Mouse (Mus musculus) hindbrain, embryonic 13.5 days (tissue): Measurements from ENCODE around the gene Fam13a. TPM values are rescaled to one million over a fixed set of nuclear protein-coding genes. Genes with fewer than 3 reads are reported as not detected.

Experiments used
- ATAC-seq: fragments of 200-750 bp; cut with Nextera tagmentation; 2 replicates; pipeline ENCODE4 v1.8.0; 2017; ENCODE audit warnings: moderate TSS enrichment; ENCODE audit not compliant: low FRiP score
- H3K27ac ChIP-seq: fragments of 300-500 bp; sonication (generic); 2 replicates; pipeline ENCODE4 v1.5.1; 2015; ENCODE audit warnings: inconsistent platforms, mild to moderate bottlenecking, moderate library complexity
- H3K27me3 ChIP-seq: fragments of 300-500 bp; sonication (generic); 2 replicates; pipeline ENCODE4 v1.6.1; 2015; ENCODE audit warnings: mild to moderate bottlenecking, inconsistent platforms
- H3K36me3 ChIP-seq: fragments of 300-500 bp; sonication (generic); 2 replicates; pipeline ENCODE4 v1.6.1; 2015; ENCODE audit warnings: mild to moderate bottlenecking, inconsistent platforms
- H3K4me1 ChIP-seq: fragments of 300-500 bp; sonication (generic); replicated peaks from 2 replicates; pipeline ENCODE4 v1.6.1; 2015; ENCODE audit warnings: inconsistent platforms
- H3K4me2 ChIP-seq: fragments of 300-500 bp; sonication (generic); 2 replicates; pipeline ENCODE4 v1.6.1; 2015; ENCODE audit warnings: inconsistent platforms, mild to moderate bottlenecking, moderate library complexity
- H3K4me3 ChIP-seq: fragments of 300-500 bp; sonication (generic); 2 replicates; pipeline ENCODE4 v1.5.1; 2015; ENCODE audit warnings: mild to moderate bottlenecking, inconsistent platforms
- H3K9ac ChIP-seq: fragments of 300-500 bp; sonication (generic); 2 replicates; pipeline ENCODE4 v1.6.1; 2015; ENCODE audit warnings: mild to moderate bottlenecking, inconsistent platforms
- H3K9me3 ChIP-seq: fragments of 300-500 bp; sonication (generic); 2 replicates; pipeline ENCODE4 v1.6.1; 2016; ENCODE audit warnings: inconsistent platforms
- WGBS: fragments of 180-500 bp; shearing (Covaris S2); methylation state at CpG from one replicate; pipeline ENCODE4 v1.1.7; 2015; 5-methylcytosine and 5-hydroxymethylcytosine counted together
- polyA plus RNA-seq: library from polyadenylated mRNA; unstranded; fragments of >200 nt; fragmentation: Nextera tagmentation; extraction: Ambion mirVana; gene quantifications from 2 replicates; pipeline ENCODE4 v1.2.1, GENCODE M21; 2015

Fam13a gene
- polyA plus RNA-seq, 1 experiment from 2014 or later: 8.2 TPM

- no peak overlapping the region for H3K9ac ChIP-seq
- H3K4me3 ChIP-seq: no peak overlapping the region
- 92% methylated on average over 7 of the region's 7 CpGs for WGBS
- H3K27ac ChIP-seq: no peak overlapping the region
- H3K27me3 ChIP-seq: no peaks in the 10 kb centered on the region
- no peak overlapping the region for H3K4me2 ChIP-seq
- no peak for ATAC-seq
- no peaks in the 10 kb centered on the region for H3K9me3 ChIP-seq
- H3K4me1 ChIP-seq: peaks cover 6% of the 10 kb centered on the region
- H3K36me3 ChIP-seq: peaks cover 13% of the 10 kb centered on the region
These were observed 123.8 kb downstream of the Fam13a start for GRCm38 (mm10) chr6:58900536-58900935.

DNA sequence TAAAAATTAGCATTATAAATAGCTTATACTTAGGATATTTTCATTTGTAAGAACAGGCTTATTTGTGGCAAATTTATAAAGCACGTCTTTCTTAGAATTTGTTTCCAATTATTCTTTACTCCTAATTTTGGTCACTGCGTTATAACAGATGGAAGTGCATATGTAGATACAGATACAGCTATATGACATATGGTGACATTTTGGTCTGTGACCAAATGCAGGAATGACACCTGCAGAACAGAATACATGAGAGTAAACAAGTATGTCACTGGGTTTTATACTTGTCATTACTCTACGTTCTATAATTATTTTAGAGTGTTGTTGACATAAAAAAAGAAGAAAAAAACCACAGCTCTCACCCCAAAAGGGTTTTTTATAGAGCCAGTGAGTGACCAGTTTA lies 125.3 kb downstream of the Fam13a start:
- 94% methylated on average over 3 of the region's 3 CpGs for WGBS
- ATAC-seq: no peak
- H3K4me1 ChIP-seq: peaks cover 6% of the 10 kb centered on the region
- no peak overlapping the region for H3K27ac ChIP-seq
- H3K27me3 ChIP-seq: no peaks in the 10 kb centered on the region
- H3K9ac ChIP-seq: no peak overlapping the region
- no peaks in the 10 kb centered on the region for H3K9me3 ChIP-seq
- no peak overlapping the region for H3K4me2 ChIP-seq
- H3K4me3 ChIP-seq: no peak overlapping the region
- peaks cover 23% of the 10 kb centered on the region for H3K36me3 ChIP-seq

- WGBS: 86% methylated on average over 3 of the region's 3 CpGs
- ATAC-seq: no peak
These were observed 127.7 kb downstream of the Fam13a start for GRCm38 (mm10) chr6:58896648-58897047.

GRCm38 (mm10) chr6:58894994-58895393 lies 129.4 kb downstream of the Fam13a start:
- no peak overlapping the region for H3K27ac ChIP-seq
- no peaks in the 10 kb centered on the region for H3K4me1 ChIP-seq
- H3K9ac ChIP-seq: no peak overlapping the region
- 89% methylated on average over 4 of the region's 4 CpGs for WGBS
- H3K4me3 ChIP-seq: no peak overlapping the region
- no peaks in the 10 kb centered on the region for H3K27me3 ChIP-seq
- ATAC-seq: no peak
- no peaks in the 10 kb centered on the region for H3K9me3 ChIP-seq
- H3K36me3 ChIP-seq: peaks cover 38% of the 10 kb centered on the region
- H3K4me2 ChIP-seq: no peak overlapping the region

More at GRCm38 (mm10) chr6:58896648-58897047, 127.7 kb downstream of the Fam13a start:
- H3K4me3 ChIP-seq: no peak overlapping the region
- no peak overlapping the region for H3K9ac ChIP-seq
- H3K27ac ChIP-seq: no peak overlapping the region
- no peaks in the 10 kb centered on the region for H3K27me3 ChIP-seq
- no peaks in the 10 kb centered on the region for H3K4me1 ChIP-seq
- H3K4me2 ChIP-seq: no peak overlapping the region
- H3K9me3 ChIP-seq: no peaks in the 10 kb centered on the region
- H3K36me3 ChIP-seq: peaks cover 27% of the 10 kb centered on the region

DNA sequence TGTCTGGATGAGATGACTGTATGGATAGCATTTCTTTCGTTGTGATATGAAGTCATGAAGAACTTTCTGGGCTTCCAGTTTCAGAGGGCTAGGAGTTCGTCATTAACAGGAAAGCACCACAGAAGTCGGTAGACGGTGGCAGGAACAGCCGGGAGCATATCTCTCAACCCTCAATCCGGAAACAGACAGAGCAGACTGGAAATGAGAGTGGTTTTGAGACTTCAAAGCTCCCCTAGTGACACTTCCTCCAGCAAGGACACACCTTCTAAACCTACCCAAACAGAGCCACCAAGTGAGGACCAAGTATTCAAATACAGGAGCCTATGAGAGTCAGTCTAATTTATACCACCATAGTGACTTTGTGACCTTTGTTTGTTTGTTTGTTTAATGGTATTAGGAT lies 131.0 kb downstream of the Fam13a start:
- no peak overlapping the region for H3K9ac ChIP-seq

DNA sequence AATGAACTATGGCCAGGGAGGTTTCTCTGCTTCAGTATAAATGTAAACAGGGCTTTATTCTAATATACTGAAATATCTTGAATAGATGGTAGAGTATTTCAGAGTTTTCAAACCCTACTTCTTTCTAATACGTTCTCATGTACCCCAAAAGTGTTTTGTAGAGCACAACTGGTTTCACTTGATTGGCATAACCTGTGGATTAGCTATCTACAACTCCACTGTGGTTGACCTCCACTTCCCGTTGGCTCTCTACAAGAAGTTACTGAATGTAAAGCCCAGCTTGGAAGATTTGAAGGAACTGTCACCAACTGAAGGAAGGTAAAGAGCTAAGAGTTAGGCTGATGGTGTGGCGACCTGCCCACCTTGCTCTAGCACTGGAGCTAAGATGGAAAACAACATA lies 134.4 kb downstream of the Fam13a start:
- no peaks in the 10 kb centered on the region for H3K27me3 ChIP-seq
- no peak overlapping the region for H3K27ac ChIP-seq
- no peaks in the 10 kb centered on the region for H3K9me3 ChIP-seq
- H3K36me3 ChIP-seq: peaks cover 37% of the 10 kb centered on the region
- ATAC-seq: no peak
- H3K9ac ChIP-seq: no peak overlapping the region
- H3K4me2 ChIP-seq: no peak overlapping the region
- H3K4me1 ChIP-seq: no peaks in the 10 kb centered on the region
- H3K4me3 ChIP-seq: no peak overlapping the region
- 91% methylated on average over 3 of the region's 3 CpGs for WGBS

More for the DNA sequence above, 131.0 kb downstream of the Fam13a start:
- Histone ChIP-seq H3K4me3 (no peak overlapping the region), H3K9me3 (no peaks in the 10 kb centered on the region), H3K4me2 (no peak overlapping the region), H3K4me1 (no peaks in the 10 kb centered on the region), H3K36me3 (peaks cover 45% of the 10 kb centered on the region), H3K27me3 (no peaks in the 10 kb centered on the region), H3K27ac (no peak overlapping the region)
- 89% methylated on average over 6 of the region's 6 CpGs for WGBS
- no peak for ATAC-seq

- Histone ChIP-seq H3K4me3 (no peak overlapping the region), H3K4me1 (no peaks in the 10 kb centered on the region), H3K36me3 (peaks cover 20% of the 10 kb centered on the region), H3K4me2 (no peak overlapping the region), H3K9ac (no peak overlapping the region), H3K27me3 (no peaks in the 10 kb centered on the region), H3K27ac (no peak overlapping the region), H3K9me3 (no peaks in the 10 kb centered on the region)
- no peak for ATAC-seq
- WGBS: 81% methylated on average over 6 of the region's 6 CpGs
These were observed 142.1 kb downstream of the Fam13a start for GRCm38 (mm10) chr6:58882271-58882670.

Other genes with a start within 250 kb of the Fam13a start
- gene Herc3, start 193.1 kb downstream of the Fam13a start, polyA plus RNA-seq: 21.7 and 22.0 TPM in 2 replicates
- 163 and 173 TPM in 2 replicates for gene Nap1l5, start 117.5 kb downstream of the Fam13a start, polyA plus RNA-seq
- gene Tigd2, start 184.3 kb upstream of the Fam13a start, polyA plus RNA-seq: 11.0 and 11.1 TPM in 2 replicates